Mouse (Mus musculus) 416B (cell line): ENCODE measurements around the gene Elf3.
"Not testable (repeated sequence)": the region's sequence is repeated elsewhere in the genome, so short reads cannot be mapped to it uniquely, and the experiment has no call there.

Source experiments
- DNase-seq: peaks from one replicate; pipeline ENCODE4 v3.0.0; 2011; ENCODE audit warnings: low read depth

The Elf3 gene

GRCm38 (mm10) chr1:135258380-135259127 is at the start of gene Elf3:
Gene Elf3 (minus strand): TSS chr1:135258568.
- DNase-seq = no peak

DNA sequence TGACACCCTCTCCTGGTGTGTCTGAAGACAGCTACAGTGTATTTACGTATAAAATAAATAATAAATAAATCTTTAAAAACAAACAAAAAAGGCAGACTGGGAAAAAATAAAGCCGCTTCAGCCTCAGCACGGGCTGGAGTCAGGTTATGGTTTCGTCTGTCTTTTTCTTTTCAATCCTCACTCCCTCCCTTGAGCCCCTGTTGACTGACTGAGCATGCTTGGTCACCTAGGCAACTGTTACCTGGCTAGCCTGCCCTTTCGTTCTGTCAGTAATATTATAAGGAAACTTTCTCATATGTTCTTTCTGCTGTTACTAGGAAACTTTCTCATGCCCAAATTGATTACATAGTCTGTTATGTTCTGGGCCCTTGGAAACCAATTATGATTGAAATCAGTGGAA is 32.5 kb upstream of the Elf3 start:
- no peak for DNase-seq

DNA sequence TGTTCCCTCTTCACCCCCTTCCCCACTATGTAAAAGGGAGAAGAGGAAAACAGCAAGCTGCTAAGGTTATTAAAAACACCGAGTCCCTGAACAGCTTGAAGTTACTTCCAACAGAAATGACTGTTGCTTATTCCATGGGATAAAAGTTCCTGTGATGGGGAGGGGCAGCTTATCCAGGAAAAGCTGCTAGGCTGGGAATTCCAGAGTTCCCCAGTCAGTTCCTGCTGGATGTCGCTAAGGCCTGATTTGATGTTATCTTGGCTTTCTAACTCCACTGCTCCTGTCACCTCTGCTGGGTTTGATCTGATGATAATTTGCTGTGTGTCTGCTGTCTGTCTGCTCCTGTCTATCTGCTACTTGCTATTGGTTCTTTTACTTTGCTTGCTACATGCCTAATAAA is 27.9 kb upstream of the Elf3 start:
- DNase-seq = no peak

DNA sequence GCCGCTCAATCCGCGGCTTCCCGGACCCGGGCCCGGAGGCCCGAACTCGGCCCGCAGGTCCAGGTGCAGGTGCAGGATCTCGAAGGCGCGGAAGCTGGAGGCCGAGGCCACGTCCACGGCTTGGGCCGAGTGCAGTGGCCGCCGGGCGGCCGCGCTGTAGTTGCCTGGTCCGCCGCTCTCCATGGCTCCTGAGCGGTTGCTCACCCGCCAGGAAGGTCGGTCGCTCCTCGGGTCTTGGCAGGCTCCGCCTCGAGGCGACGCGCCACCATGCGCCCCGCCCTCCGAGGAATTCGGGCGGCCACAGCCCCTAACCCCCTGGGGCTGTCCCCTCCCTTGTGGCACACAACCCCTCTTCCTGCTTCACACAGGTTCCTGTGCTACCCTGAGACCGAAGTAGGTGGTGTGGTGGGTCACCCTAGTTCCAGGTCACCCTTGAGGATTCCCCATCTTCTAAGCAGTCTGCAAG is 25.5 kb upstream of the Elf3 start, which contains the start of gene Rnpep:
Gene Rnpep, minus strand, starts transcription at position 259 of the 466 bp plus-strand sequence.
- peak; percentile 70 for DNase-seq

- peak; percentile 44 for DNase-seq
Measured at GRCm38 (mm10) chr1:135283287-135283825, 25.0 kb upstream of the Elf3 start.

GRCm38 (mm10) chr1:135282536-135283286 is 24.3 kb upstream of the Elf3 start:
- peak; percentile 85 for DNase-seq

- DNase-seq = no peak
Measured at GRCm38 (mm10) chr1:135281841-135282240, 23.5 kb upstream of the Elf3 start.

DNA sequence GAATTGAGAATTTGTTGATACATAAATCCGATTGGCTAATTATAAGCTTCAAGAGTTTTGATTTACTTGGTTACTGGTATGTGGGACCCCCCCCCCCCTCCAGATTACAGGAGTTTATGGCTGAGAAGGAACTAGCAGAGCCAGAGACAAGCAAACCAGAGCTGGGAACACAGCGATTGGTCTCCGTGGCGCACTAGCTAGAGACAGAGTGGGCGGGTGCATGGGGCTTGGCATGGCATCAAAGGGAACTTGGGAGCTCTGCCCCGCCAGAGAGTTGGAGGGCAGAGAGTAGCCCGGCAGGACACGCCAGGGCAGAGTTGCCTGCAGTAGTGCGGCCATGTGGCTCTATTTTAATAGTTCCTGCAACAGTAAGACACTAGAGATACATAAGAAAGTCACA is 22.3 kb upstream of the Elf3 start:
- no peak for DNase-seq

DNA sequence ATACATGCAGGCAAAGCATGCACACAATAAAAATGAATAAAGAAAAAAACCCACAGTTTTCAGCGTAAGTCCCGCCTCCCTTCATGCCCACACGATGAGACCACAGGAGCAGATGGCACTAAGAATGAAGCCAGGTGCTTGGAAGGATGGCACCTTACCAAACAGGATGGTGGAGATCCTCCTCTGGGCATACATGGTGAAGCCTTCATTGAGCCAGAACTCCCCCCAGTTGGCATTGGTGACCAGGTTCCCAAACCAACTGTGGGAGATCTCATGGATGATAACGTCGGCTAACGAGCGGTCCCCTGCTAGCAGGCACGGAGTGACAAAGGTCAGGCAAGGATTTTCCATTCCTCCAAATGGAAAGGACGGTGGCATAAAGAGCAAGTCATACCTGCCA is 13.0 kb upstream of the Elf3 start:
- no peak for DNase-seq

DNA sequence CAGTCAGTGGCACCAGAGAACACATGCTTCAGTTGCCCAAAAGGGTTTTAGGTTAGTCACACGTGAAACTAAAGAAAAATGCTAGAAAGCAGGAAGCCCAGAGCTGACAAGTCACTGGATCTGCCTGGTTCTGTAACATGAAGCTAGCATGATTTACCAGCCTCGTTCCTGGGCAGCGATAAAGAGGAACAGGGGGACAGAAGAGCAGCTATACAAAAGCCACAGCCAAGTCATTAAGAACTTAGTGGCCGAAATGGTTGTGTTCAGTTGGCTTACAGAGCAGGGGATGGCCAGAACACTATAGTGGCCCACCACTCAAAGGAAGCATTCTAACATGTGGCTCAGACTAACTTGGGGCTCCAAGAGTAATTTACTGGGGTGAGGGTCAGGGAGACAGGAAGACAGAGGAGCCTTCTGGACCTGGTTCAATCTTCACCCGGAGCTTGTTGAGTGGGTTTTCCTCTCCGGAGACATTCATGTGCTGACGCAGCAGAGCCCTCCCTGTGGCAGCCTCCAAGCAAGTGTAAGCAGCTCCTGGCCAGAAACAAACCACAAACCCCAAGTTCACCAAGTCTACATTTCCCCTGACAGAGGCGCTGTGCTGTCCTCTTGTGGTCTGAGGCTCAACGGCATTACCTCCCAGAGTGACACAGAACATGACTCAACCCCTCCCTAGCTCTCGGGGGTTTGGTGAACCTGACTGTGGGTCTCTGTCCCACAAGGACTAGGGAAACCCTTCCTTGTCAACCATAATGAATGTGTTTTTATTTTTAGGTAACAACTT is 9.5 kb upstream of the Elf3 start:
- peak; percentile 98 for DNase-seq

GRCm38 (mm10) chr1:135265834-135266233 is 7.5 kb upstream of the Elf3 start:
- peak; percentile 81 for DNase-seq

GRCm38 (mm10) chr1:135263316-135263715 is 4.9 kb upstream of the Elf3 start:
- DNase-seq = no peak

DNA sequence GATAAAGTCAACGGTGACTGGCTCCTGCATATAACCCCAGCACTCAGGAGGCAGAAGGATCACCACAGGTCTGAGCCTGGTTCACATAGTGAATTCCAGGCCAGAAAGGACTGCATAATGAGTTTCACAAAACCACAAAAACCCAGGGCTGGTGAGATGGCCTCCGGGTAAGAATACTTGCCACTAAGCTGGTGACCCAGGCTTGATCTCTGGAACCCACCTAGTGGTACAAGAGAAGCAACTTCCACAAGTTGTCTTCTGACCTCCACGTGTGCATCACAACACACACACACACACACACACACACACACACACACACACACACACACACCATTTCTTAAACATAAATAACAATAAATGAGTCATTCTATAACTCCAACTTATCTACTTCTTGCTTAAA is 4.0 kb upstream of the Elf3 start:
- DNase-seq = peak; percentile 53

DNA sequence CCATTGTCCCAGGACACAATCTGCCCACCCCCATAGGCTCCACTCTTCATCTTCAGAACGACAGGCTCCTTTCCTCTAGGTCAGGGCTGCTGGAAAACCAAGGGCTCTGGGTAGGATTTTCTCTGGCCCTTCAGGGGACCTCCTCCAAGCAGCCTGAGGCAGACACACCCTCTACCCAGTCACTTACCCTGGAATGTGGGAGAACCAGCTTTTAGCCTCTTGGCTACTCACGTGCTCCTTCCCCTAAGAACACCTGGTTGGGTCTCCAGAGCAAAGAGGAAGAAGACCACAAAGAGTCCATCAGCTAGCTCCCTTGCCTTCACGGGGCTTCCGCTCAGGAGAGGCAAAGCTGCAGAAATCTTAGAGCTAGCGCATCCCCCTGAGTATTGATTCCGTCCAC is 2.6 kb upstream of the Elf3 start:
- no peak for DNase-seq

GRCm38 (mm10) chr1:135259128-135259436 is 714 bp upstream of the Elf3 start:
- peak; percentile 85 for DNase-seq

- peak; percentile 57 for DNase-seq
Measured at GRCm38 (mm10) chr1:135256299-135256698, 2.1 kb downstream of the Elf3 start.

GRCm38 (mm10) chr1:135252854-135253253 is 5.5 kb downstream of the Elf3 start:
- DNase-seq = peak; percentile 59

GRCm38 (mm10) chr1:135251405-135251804 is 7.0 kb downstream of the Elf3 start:
- no peak for DNase-seq

GRCm38 (mm10) chr1:135250706-135251105 is 7.7 kb downstream of the Elf3 start:
- DNase-seq = no peak

GRCm38 (mm10) chr1:135248434-135248850 is 9.9 kb downstream of the Elf3 start:
- DNase-seq = no peak

DNA sequence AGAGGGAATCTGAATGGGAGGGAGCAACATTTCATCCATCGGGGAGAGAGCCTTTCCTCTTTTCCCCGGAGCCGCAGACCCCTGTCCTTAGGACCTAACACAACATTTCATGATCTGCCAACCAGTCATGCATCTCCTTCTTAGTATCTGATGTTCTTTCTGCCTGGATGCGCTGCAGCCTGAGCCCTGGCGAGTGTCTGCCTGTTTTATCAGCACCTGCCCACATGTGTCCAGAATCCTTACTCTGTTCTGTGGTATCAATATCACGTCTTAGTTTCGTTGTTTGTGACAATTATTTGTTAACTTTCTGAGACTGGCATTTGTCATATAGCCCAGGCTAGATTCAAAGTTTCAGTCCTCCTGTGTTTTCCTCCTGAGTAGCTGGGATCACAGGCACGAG is 14.4 kb downstream of the Elf3 start:
- DNase-seq = no peak

GRCm38 (mm10) chr1:135240206-135240605 is 18.2 kb downstream of the Elf3 start:
- not testable (repeated sequence) for DNase-seq
